Mouse (Mus musculus) liver, embryonic 16.5 days (tissue): ENCODE data around the gene Elovl3. TPM values are rescaled to one million over a fixed set of nuclear protein-coding genes. Genes with fewer than 3 reads are reported as not detected.

Source experiments
- ATAC-seq: fragments of 200-750 bp; cut with Nextera tagmentation; 2 replicates; pipeline ENCODE4 v1.8.0; 2017; ENCODE audit warnings: low read depth, mild to moderate bottlenecking, moderate number of reproducible peaks, moderate library complexity
- H3K27ac ChIP-seq: fragments of 300-500 bp; sonication (generic); 2 replicates; pipeline ENCODE4 v1.5.1; 2014; ENCODE audit warnings: mild to moderate bottlenecking, low read length
- H3K27me3 ChIP-seq: fragments of 300-500 bp; sonication (generic); 2 replicates; pipeline ENCODE4 v1.6.1; 2014; ENCODE audit warnings: low read depth, low read length, mixed read lengths; ENCODE audit not compliant: control insufficient read depth, insufficient read depth
- H3K36me3 ChIP-seq: fragments of 300-500 bp; sonication (generic); 2 replicates; pipeline ENCODE4 v1.6.1; 2014; ENCODE audit warnings: mild to moderate bottlenecking; ENCODE audit not compliant: control insufficient read depth, insufficient read depth
- H3K4me1 ChIP-seq: fragments of 300-500 bp; sonication (generic); 2 replicates; pipeline ENCODE4 v1.6.1; 2014; ENCODE audit warnings: low read depth, low read length, mixed read lengths; ENCODE audit not compliant: control insufficient read depth
- H3K4me2 ChIP-seq: fragments of 300-500 bp; sonication (generic); 2 replicates; pipeline ENCODE4 v1.6.1; 2014; ENCODE audit warnings: low read depth, low read length, mixed read lengths
- H3K4me3 ChIP-seq: fragments of 300-500 bp; sonication (generic); 2 replicates; pipeline ENCODE4 v1.5.1; 2014; ENCODE audit warnings: low read depth, mild to moderate bottlenecking, low read length
- H3K9ac ChIP-seq: fragments of 300-500 bp; sonication (generic); 2 replicates; pipeline ENCODE4 v1.6.1; 2014; ENCODE audit warnings: low read depth, low read length
- H3K9me3 ChIP-seq: fragments of 300-500 bp; sonication (generic); replicated peaks from 2 replicates; pipeline ENCODE4 v1.6.1; 2016; ENCODE audit warnings: low read length; ENCODE audit not compliant: control insufficient read depth
- WGBS: fragments of 180-500 bp; shearing (Covaris S2); extraction: QIAGEN DNeasy Blood & Tissue Kit; methylation state at CpG from one replicate; pipeline ENCODE4 v1.1.7; 2014; ENCODE audit not compliant: insufficient replicate concordance; 5-methylcytosine and 5-hydroxymethylcytosine counted together
- polyA plus RNA-seq: library from polyadenylated mRNA; unstranded; fragments of >200 nt; fragmentation: Nextera tagmentation; extraction: Ambion mirVana; gene quantifications from 2 replicates; pipeline ENCODE4 v1.2.1, GENCODE M21; 2015

Elovl3 gene
- polyA plus RNA-seq, 1 experiment from 2014 or later = 0.19 TPM

- Histone ChIP-seq H3K4me3 (no peak overlapping the region), H3K9ac (no peak overlapping the region), H3K36me3 (peaks cover 7% of the 10 kb centered on the region; the same call in 1 of the 2 replicates), H3K27me3 (no peaks in the 10 kb centered on the region), H3K4me2 (no peak overlapping the region), H3K27ac (no peak overlapping the region), H3K9me3 (no peaks in the 10 kb centered on the region), H3K4me1 (no peaks in the 10 kb centered on the region)
- 69% methylated on average over 1 of the region's 1 CpGs for WGBS
- ATAC-seq = no peak
Observed at GRCm38 (mm10) chr19:46169913-46170312, 38.2 kb downstream of the Elovl3 start.

GRCm38 (mm10) chr19:46172541-46172940 lies 40.8 kb downstream of the Elovl3 start:
- 58% methylated on average over 5 of the region's 5 CpGs for WGBS
- Histone ChIP-seq H3K4me1 (no peaks in the 10 kb centered on the region), H3K27me3 (no peaks in the 10 kb centered on the region), H3K4me3 (no peak overlapping the region), H3K36me3 (peaks cover 7% of the 10 kb centered on the region; the same call in 1 of the 2 replicates), H3K9me3 (no peaks in the 10 kb centered on the region), H3K4me2 (no peak overlapping the region), H3K9ac (no peak overlapping the region), H3K27ac (no peak overlapping the region)
- ATAC-seq = no peak

GRCm38 (mm10) chr19:46175173-46175572 lies 43.5 kb downstream of the Elovl3 start:
- Histone ChIP-seq H3K27me3 (no peaks in the 10 kb centered on the region), H3K4me3 (no peak overlapping the region), H3K9ac (no peak overlapping the region), H3K9me3 (no peaks in the 10 kb centered on the region), H3K4me2 (no peak overlapping the region), H3K27ac (no peak overlapping the region), H3K4me1 (no peaks in the 10 kb centered on the region), H3K36me3 (peaks cover 7% of the 10 kb centered on the region; the same call in 1 of the 2 replicates)
- no peak for ATAC-seq

- no peaks in the 10 kb centered on the region for H3K27me3 ChIP-seq
- WGBS = 56% methylated on average over 5 of the region's 5 CpGs
Observed at GRCm38 (mm10) chr19:46177046-46177445, 45.3 kb downstream of the Elovl3 start.

DNA sequence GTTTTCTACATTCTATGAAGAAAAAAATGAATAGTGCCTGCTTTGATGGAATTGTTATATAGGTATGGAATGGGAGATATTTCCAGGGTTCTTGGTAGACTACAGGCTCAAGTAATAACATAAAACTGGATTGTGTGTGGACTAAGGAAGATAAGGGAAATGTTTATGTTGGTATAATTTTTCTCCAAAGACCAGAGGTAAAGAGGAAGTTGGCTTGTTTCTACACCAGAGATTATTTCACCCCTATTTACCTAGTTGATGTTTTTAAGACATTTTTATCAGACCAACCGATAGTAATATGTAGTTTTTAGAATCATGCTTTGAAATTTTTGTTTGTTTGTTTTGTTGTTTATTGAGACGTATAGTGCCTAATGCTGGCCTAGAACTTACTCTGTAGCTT lies 48.6 kb downstream of the Elovl3 start:
- H3K4me2 ChIP-seq = no peak overlapping the region
- WGBS = 60% methylated on average over 2 of the region's 2 CpGs
- no peak overlapping the region for H3K4me3 ChIP-seq
- H3K9ac ChIP-seq = no peak overlapping the region
- H3K4me1 ChIP-seq = no peaks in the 10 kb centered on the region
- H3K27ac ChIP-seq = no peak overlapping the region
- no peaks in the 10 kb centered on the region for H3K36me3 ChIP-seq
- H3K9me3 ChIP-seq = no peaks in the 10 kb centered on the region
- no peaks in the 10 kb centered on the region for H3K27me3 ChIP-seq
- ATAC-seq = no peak

More at GRCm38 (mm10) chr19:46177046-46177445, 45.3 kb downstream of the Elovl3 start:
- no peaks in the 10 kb centered on the region for H3K9me3 ChIP-seq
- no peak overlapping the region for H3K4me3 ChIP-seq
- H3K4me1 ChIP-seq = no peaks in the 10 kb centered on the region
- H3K4me2 ChIP-seq = no peak overlapping the region
- H3K9ac ChIP-seq = no peak overlapping the region
- no peak for ATAC-seq
- no peak overlapping the region for H3K27ac ChIP-seq
- no peaks in the 10 kb centered on the region for H3K36me3 ChIP-seq

DNA sequence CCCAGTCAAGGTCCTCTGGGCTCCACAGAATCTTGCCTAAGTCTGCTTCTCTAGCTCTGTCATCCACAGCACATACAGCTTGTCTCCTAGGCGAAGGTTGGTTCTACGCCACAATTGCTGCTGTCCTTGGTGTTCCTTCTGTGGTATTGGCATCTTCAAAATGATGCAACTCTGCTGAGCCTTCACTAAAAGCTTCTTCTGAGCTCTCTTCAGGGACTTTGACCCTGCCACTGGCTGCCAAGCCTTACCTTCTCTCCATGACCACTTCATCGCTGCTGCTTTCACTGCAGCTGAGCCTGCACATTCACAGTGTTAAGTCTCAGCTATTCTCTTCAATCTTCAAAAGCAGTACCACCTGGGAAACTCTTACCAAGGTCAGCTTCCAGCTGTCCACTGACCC lies 50.5 kb downstream of the Elovl3 start:
- Histone ChIP-seq H3K36me3 (no peaks in the 10 kb centered on the region), H3K4me1 (no peaks in the 10 kb centered on the region; the same call in 1 of the 2 replicates), H3K9ac (no peak overlapping the region), H3K27ac (no peak overlapping the region), H3K4me2 (no peak overlapping the region), H3K4me3 (no peak overlapping the region), H3K9me3 (no peaks in the 10 kb centered on the region), H3K27me3 (no peaks in the 10 kb centered on the region)
- no peak for ATAC-seq
- 79% methylated on average over 3 of the region's 3 CpGs for WGBS

Other genes with a start within 250 kb of the Elovl3 start
- gene Armh3, start 133.4 kb upstream of the Elovl3 start, polyA plus RNA-seq = 4.0 and 4.7 TPM in 2 replicates
- gene Hps6, start 128.4 kb upstream of the Elovl3 start, polyA plus RNA-seq = 2.4 and 2.8 TPM in 2 replicates
- gene Pprc1, start 87.0 kb upstream of the Elovl3 start, polyA plus RNA-seq = 12.8 and 13.7 TPM in 2 replicates
- 20.2 and 23.1 TPM in 2 replicates for gene Ldb1, start 86.7 kb upstream of the Elovl3 start, polyA plus RNA-seq
- gene Nolc1, start 56.0 kb upstream of the Elovl3 start, polyA plus RNA-seq = 38.5 and 41.9 TPM in 2 replicates
- gene Pitx3, start 16.4 kb downstream of the Elovl3 start, polyA plus RNA-seq = 0.14 TPM in 1 of 2 replicates, not detected in the other
- gene Gbf1, start 20.6 kb downstream of the Elovl3 start, polyA plus RNA-seq = 14.8 and 15.3 TPM in 2 replicates
- 3.0 and 3.8 TPM in 2 replicates for gene Nfkb2, start 172.4 kb downstream of the Elovl3 start, polyA plus RNA-seq
- gene Psd, start 195.3 kb downstream of the Elovl3 start, polyA plus RNA-seq = 3.3 TPM in 2 replicates
- gene Fbxl15, start 196.3 kb downstream of the Elovl3 start, polyA plus RNA-seq = 11.1 and 11.6 TPM in 2 replicates
- gene Cuedc2, start 206.8 kb downstream of the Elovl3 start, polyA plus RNA-seq = 67.3 and 67.6 TPM in 2 replicates
- 11.2 and 13.8 TPM in 2 replicates for gene Mfsd13a, start 209.2 kb downstream of the Elovl3 start, polyA plus RNA-seq
- gene 2310034G01Rik, start 218.4 kb downstream of the Elovl3 start, polyA plus RNA-seq = 0.36 and 0.40 TPM in 2 replicates